Mouse (Mus musculus): ENCODE results near the gene Cyp4a29. TPM values are rescaled to one million over a fixed set of nuclear protein-coding genes. Genes with fewer than 3 reads are reported as not detected.

Cyp4a29 gene
- polyA plus RNA-seq, 1 experiment: not detected

Other genes with a start within 250 kb of the Cyp4a29 start
- 8.5 and 10.2 TPM in 2 replicates for gene Stil, start 241.9 kb upstream of the Cyp4a29 start, polyA plus RNA-seq (2012; rRNA removed)
- 0.90 and 1.3 TPM in 2 replicates for gene Tal1, start 185.7 kb upstream of the Cyp4a29 start, polyA plus RNA-seq (2012; rRNA removed)
- gene Pdzk1ip1, start 153.4 kb upstream of the Cyp4a29 start, polyA plus RNA-seq (2012; rRNA removed): 336 and 353 TPM in 2 replicates
- gene Cyp4x1, start 107.8 kb upstream of the Cyp4a29 start, polyA plus RNA-seq (2012; rRNA removed): 0.06 TPM in 1 of 2 replicates, not detected in the other
- gene Cyp4a12a, start 57.0 kb downstream of the Cyp4a29 start, polyA plus RNA-seq (2012; rRNA removed): 3.3 TPM in 1 of 2 replicates, not detected in the other
- gene Cyp4a12b, start 169.5 kb downstream of the Cyp4a29 start, polyA plus RNA-seq (2012; rRNA removed): not detected in 2 replicates
- 0.11 TPM in 1 of 2 replicates, not detected in the other for gene Cyp4a30b, start 210.5 kb downstream of the Cyp4a29 start, polyA plus RNA-seq (2012; rRNA removed)

Data from testis, adult 2 months (tissue).